Mouse (Mus musculus) G1E (cell line): ENCODE measurements around the gene Larp4b.

Source experiments
- CTCF ChIP-seq: IDR thresholded peaks from 2 replicates; pipeline ENCODE4 v1.5.1; 2012; ENCODE audit warnings: low read depth, low read length, inconsistent platforms, mixed read lengths
- GATA1 ChIP-seq: IDR thresholded peaks from 2 replicates; pipeline ENCODE4 v1.6.1; 2012; ENCODE audit warnings: borderline replicate concordance, low read length, inconsistent platforms, mixed read lengths
- POLR2AphosphoS5 ChIP-seq: IDR thresholded peaks from 2 replicates; pipeline ENCODE4 v1.6.1; 2012; ENCODE audit warnings: low read depth, low read length, inconsistent platforms; ENCODE audit not compliant: insufficient replicate concordance
- TAL1 ChIP-seq: conservative IDR thresholded peaks from 2 replicates; pipeline ENCODE4 v1.6.1; 2012; ENCODE audit warnings: low read depth, low read length, inconsistent platforms, mixed read lengths

- TF ChIP-seq CTCF (no peak), POLR2AphosphoS5 (no peak), GATA1 (no peak), TAL1 (no peak)
These were observed 104.4 kb downstream of the Larp4b start for GRCm38 (mm10) chr13:9198106-9198505.
